Mouse (Mus musculus): ENCODE data around the gene Pou2f3. TPM values are rescaled to one million over a fixed set of nuclear protein-coding genes. Genes with fewer than 3 reads are reported as not detected.

Gene Pou2f3
- total and polyA plus RNA-seq, 3 experiments, result 0.14 TPM; not detected in 2

DNA sequence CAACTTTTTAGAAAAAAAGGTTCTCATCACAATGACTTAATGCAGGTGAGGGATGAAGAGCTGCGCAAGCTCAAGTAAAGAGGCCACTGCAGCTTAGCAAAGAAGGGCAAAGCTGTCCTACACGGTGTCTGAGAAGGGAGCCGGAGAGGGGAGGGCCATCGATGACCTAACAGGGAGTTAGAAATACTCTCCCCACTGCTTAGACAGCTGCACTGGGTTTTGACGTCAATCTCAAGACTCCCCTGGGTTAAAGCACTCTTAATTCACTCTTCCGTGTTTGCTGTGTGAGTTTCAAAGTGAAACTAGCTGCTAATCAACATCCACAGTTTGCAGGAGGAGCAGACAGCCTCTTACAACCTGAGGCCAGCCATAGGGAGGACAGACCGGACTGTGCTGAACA is 134.0 kb downstream of the Pou2f3 start:
- H3K9ac ChIP-seq (ENCODE audit: low read depth, low read length), result no peak overlapping the region
- no peaks in the 10 kb centered on the region for H3K27me3 ChIP-seq (ENCODE audit: control insufficient read depth, insufficient read depth, low read length)
- peaks cover 29% of the 10 kb centered on the region for H3K4me1 ChIP-seq (ENCODE audit: control insufficient read depth, insufficient read depth, low read length)
- TF ChIP-seq CTCF (IDR thresholded peaks at IDR 0.05) (no peak), POLR2A (IDR thresholded peaks at IDR 0.05; ENCODE audit: insufficient read depth, low read depth, low read length) (no peak), EP300 (IDR thresholded peaks at IDR 0.05; ENCODE audit: insufficient read depth, low read depth, low read length) (no peak)
- H3K27ac ChIP-seq, result no peak overlapping the region
- 51% methylated on average over 7 of the region's 7 CpGs for WGBS
- DNase-seq, result no peak
- peaks cover 20% of the 10 kb centered on the region for H3K79me2 ChIP-seq (replicated peaks; ENCODE audit: control insufficient read depth, insufficient read depth, low read length)
- no peak overlapping the region for H3K4me3 ChIP-seq
- H3K36me3 ChIP-seq (ENCODE audit: control insufficient read depth, insufficient read depth, low read length), result peaks cover 38% of the 10 kb centered on the region
- intact Hi-C loops (cut with DNase I), result no loop called here

DNA sequence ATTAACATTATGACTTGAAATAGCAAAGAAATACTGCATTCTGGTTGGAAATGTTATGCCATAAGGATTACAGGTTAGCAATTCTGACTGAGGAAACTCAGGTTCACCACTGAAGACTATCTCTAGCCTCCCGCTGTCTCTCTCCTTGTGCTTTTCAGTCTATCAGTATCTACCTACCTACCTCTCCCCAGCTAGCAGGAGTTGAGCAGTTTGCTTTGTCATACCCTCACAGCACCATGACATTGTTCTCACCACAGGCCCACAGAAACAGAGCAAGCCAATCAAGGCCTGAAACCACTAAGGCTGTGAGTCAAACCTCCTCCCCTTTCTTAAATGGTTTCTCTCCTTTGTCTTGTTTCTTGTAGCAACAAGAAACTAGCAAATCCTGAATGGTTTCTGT is 135.6 kb downstream of the Pou2f3 start:
- Histone ChIP-seq H3K9ac (ENCODE audit: low read depth, low read length) (no peak overlapping the region), H3K4me3 (no peak overlapping the region), H3K36me3 (ENCODE audit: control insufficient read depth, insufficient read depth, low read length) (peaks cover 34% of the 10 kb centered on the region), H3K79me2 (replicated peaks; ENCODE audit: control insufficient read depth, insufficient read depth, low read length) (peaks cover 16% of the 10 kb centered on the region), H3K27ac (no peak overlapping the region), H3K27me3 (ENCODE audit: control insufficient read depth, insufficient read depth, low read length) (no peaks in the 10 kb centered on the region), H3K4me1 (ENCODE audit: control insufficient read depth, insufficient read depth, low read length) (peaks cover 25% of the 10 kb centered on the region)
- WGBS, result 93% methylated on average over 1 of the region's 1 CpGs
- no peak for DNase-seq
- intact Hi-C loops (cut with DNase I), result no loop called here
- no peak for TF ChIP-seq CTCF (IDR thresholded peaks at IDR 0.05)
- no peak for TF ChIP-seq POLR2A (IDR thresholded peaks at IDR 0.05; ENCODE audit: insufficient read depth, low read depth, low read length)
- no peak for TF ChIP-seq EP300 (IDR thresholded peaks at IDR 0.05; ENCODE audit: insufficient read depth, low read depth, low read length)

Other genes with a start within 250 kb of the Pou2f3 start
- gene Arhgef12, start 103.1 kb downstream of the Pou2f3 start, total RNA-seq (2021), result 100 to 1,000 TPM; 136 to 150 TPM
- gene Arhgef12, start 103.1 kb downstream of the Pou2f3 start, polyA plus RNA-seq (2012; rRNA removed), result 34.8 and 66.4 TPM in 2 replicates
- gene Tmem136, start 93.8 kb downstream of the Pou2f3 start, total RNA-seq (2021), result 1 to 10 TPM; 5.7 to 7.1 TPM
- 7.4 and 10.2 TPM in 2 replicates for gene Tmem136, start 93.8 kb downstream of the Pou2f3 start, polyA plus RNA-seq (2012; rRNA removed)
- gene Oaf, start 29.5 kb upstream of the Pou2f3 start, total RNA-seq (2021), result 10 to 100 TPM in 1 of 2 experiments, 1 to 10 TPM in 1; 6.8 to 11.8 TPM
- 15.1 and 24.0 TPM in 2 replicates for gene Oaf, start 29.5 kb upstream of the Pou2f3 start, polyA plus RNA-seq (2012; rRNA removed)
- under 1 TPM; 0.08 to 0.11 TPM for gene Trim29, start 100.5 kb upstream of the Pou2f3 start, total RNA-seq (2021)
- gene Trim29, start 100.5 kb upstream of the Pou2f3 start, polyA plus RNA-seq (2012; rRNA removed), result 0.33 TPM in 1 of 2 replicates, not detected in the other

Measured in heart, adult 2 months (tissue).